8 mouse cellular contexts compared by ENCODE assay signal in the genomic region with DNA sequence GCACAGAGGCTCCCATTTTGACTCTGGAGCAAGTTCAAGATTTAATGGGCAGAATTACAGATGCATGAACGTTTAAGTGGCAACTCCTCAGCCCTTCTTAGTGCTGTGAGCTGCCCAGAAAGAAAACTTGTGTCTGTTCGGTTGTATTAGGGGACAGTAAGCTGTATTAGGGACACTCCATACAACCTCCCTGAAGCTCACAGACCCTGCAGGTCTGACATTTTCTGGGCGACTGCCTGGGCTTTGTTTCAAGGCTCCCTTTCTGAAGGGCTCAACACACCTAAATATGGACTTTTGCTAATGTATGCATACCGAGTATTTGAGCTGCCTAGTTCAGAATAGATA. TPM values are rescaled to one million over a fixed set of nuclear protein-coding genes. Genes with fewer than 3 reads are reported as not detected.
DNase-seq lines count a peak whose midpoint lies in the region; ATAC-seq and TF ChIP-seq lines count a peak whose summit lies in the region.

No protein-coding gene starts in this region.

- no peaks in the 10 kb centered on the region for H3K27me3 ChIP-seq in heart, embryonic 10.5 days (ENCODE audit: insufficient read depth, poor library complexity, severe bottlenecking)
- H3K27me3 ChIP-seq in C2C12 (ENCODE audit: control insufficient read depth, insufficient read depth, insufficient read length): no peaks in the 10 kb centered on the region
- H3K27me3 ChIP-seq in forebrain, embryonic 14.5 days (replicated peaks; ENCODE audit: control insufficient read depth, insufficient read depth, low read length): no peaks in the 10 kb centered on the region
- no peaks in the 10 kb centered on the region for H3K27me3 ChIP-seq in liver, embryonic 15.5 days

- peaks cover 8% of the 10 kb centered on the region for H3K79me3 ChIP-seq in C2C12 (ENCODE audit: low read depth)

- H3K4me3 ChIP-seq in heart, embryonic 10.5 days: peak overlapping the region; percentile 68
- peak overlapping the region; percentile 72 for H3K4me3 ChIP-seq in C2C12 (ENCODE audit: insufficient read depth, poor library complexity, severe bottlenecking)
- peak overlapping the region; percentile 68 for H3K4me3 ChIP-seq in forebrain, embryonic 14.5 days (ENCODE audit: low read depth, low read length)
- H3K4me3 ChIP-seq in liver, embryonic 15.5 days (replicated peaks): peak overlapping the region; percentile 76

- DNase-seq in heart, embryonic 10.5 days (ENCODE audit: low spot score): no peak
- no peak for DNase-seq in heart, postnatal 10 days
- no peak for DNase-seq in forebrain, embryonic 14.5 days (ENCODE audit: low spot score)
- no peak for DNase-seq in frontal cortex, postnatal 36 days (ENCODE audit: low spot score in 2 of 2)
- DNase-seq in left cerebral cortex, postnatal 36 days (ENCODE audit: low spot score in 2 of 2): no peak
- DNase-seq in frontal cortex, postnatal 25 days (ENCODE audit: low spot score in 2 of 2): no peak

- H3K4me1 ChIP-seq in heart, embryonic 10.5 days: peaks cover 20% of the 10 kb centered on the region
- H3K4me1 ChIP-seq in forebrain, embryonic 14.5 days (ENCODE audit: control insufficient read depth, insufficient read depth, low read length): peaks cover 10% of the 10 kb centered on the region
- peaks cover 54% of the 10 kb centered on the region for H3K4me1 ChIP-seq in liver, embryonic 15.5 days (replicated peaks)

- H3K9me3 ChIP-seq in heart, embryonic 10.5 days: no peaks in the 10 kb centered on the region
- no peaks in the 10 kb centered on the region for H3K9me3 ChIP-seq in forebrain, embryonic 14.5 days (replicated peaks; ENCODE audit: control insufficient read depth, low read length)
- no peaks in the 10 kb centered on the region for H3K9me3 ChIP-seq in liver, embryonic 15.5 days (replicated peaks)

- H3ac ChIP-seq in C2C12 (ENCODE audit: control insufficient read depth, insufficient read length, low read depth): peak overlapping the region; percentile 2

- intact Hi-C loops in heart, postnatal 10 days (cut with DNase I): loop anchor here (2.0 kb wide), 1 partner anchor 37 kb away; no protein-coding TSS in a partner anchor
- intact Hi-C loops in left cerebral cortex, postnatal 36 days (cut with DNase I): loop anchor here (2.0 kb wide), 2 partner anchors 15 to 39 kb away; a partner anchor contains a TSS

- 37% methylated on average over 4 of the region's 4 CpGs for WGBS in heart, embryonic 10.5 days
- 31% methylated on average over 4 of the region's 4 CpGs for WGBS in forebrain, embryonic 14.5 days
- 30% methylated on average over 4 of the region's 4 CpGs for WGBS in liver, embryonic 15.5 days (ENCODE audit: insufficient replicate concordance)

- peaks cover 16% of the 10 kb centered on the region for H3K79me2 ChIP-seq in C2C12 (ENCODE audit: control insufficient read depth, insufficient read depth)

- ATAC-seq in forebrain, embryonic 14.5 days: peak; percentile 30; the same call in 1 of the 2 replicates
- ATAC-seq in liver, embryonic 15.5 days (ENCODE audit: insufficient read depth): 0 out of 2 replicates have a peak, but pooled peaks have one; percentile 8

- peak overlapping the region; percentile 74 for H3K9ac ChIP-seq in forebrain, embryonic 14.5 days (ENCODE audit: low read length)
- H3K9ac ChIP-seq in liver, embryonic 15.5 days: peak overlapping the region; percentile 74

- H3K27ac ChIP-seq in heart, embryonic 10.5 days: peak overlapping the region; percentile 85
- peak overlapping the region; percentile 80 for H3K27ac ChIP-seq in forebrain, embryonic 14.5 days (ENCODE audit: low read depth, low read length)
- H3K27ac ChIP-seq in liver, embryonic 15.5 days (replicated peaks): peak overlapping the region; percentile 74

- TF ChIP-seq CTCF in C2C12 (IDR thresholded peaks at IDR 0.05; ENCODE audit: control insufficient read depth, insufficient read depth, insufficient read length): no peak

- H3K4me2 ChIP-seq in forebrain, embryonic 14.5 days (ENCODE audit: low read length): peak overlapping the region; percentile 97
- H3K4me2 ChIP-seq in liver, embryonic 15.5 days: peak overlapping the region; percentile 83

- peaks cover 30% of the 10 kb centered on the region for H3K36me3 ChIP-seq in heart, embryonic 10.5 days
- H3K36me3 ChIP-seq in C2C12 (ENCODE audit: control insufficient read depth, insufficient read depth): peaks cover 21% of the 10 kb centered on the region
- H3K36me3 ChIP-seq in forebrain, embryonic 14.5 days (ENCODE audit: control insufficient read depth, insufficient read depth, low read length): peaks cover 25% of the 10 kb centered on the region
- peaks cover 31% of the 10 kb centered on the region for H3K36me3 ChIP-seq in liver, embryonic 15.5 days (replicated peaks)

TF ChIP-seq in C2C12, 6 proteins besides CTCF, POLR2A, EP300 and RAD21:
- TF ChIP-seq MYOG (IDR thresholded peaks at IDR 0.05; ENCODE audit: control insufficient read depth, extremely low read depth, insufficient read length): no peak
- no peak for TF ChIP-seq MYOD1 (IDR thresholded peaks at IDR 0.05; ENCODE audit: control insufficient read depth, insufficient read length, low read depth)
- TF ChIP-seq CEBPB (IDR thresholded peaks at IDR 0.05; ENCODE audit: low read depth): no peak
- no peak for TF ChIP-seq FOSL1 (IDR thresholded peaks at IDR 0.05; ENCODE audit: insufficient read depth, low read length, poor library complexity, severe bottlenecking)
- TF ChIP-seq MAX (IDR thresholded peaks at IDR 0.05): no peak
- TF ChIP-seq USF1 (IDR thresholded peaks at IDR 0.05; ENCODE audit: low read depth): no peak

RNA-seq across cellular contexts. Expression of a gene that starts 0.4 kb away (rescaled TPM):
- polyA plus RNA-seq in heart, embryonic 10.5 days (2016; fragmentation: Nextera tagmentation; extraction: Ambion mirVana): 53.4 and 57.0 TPM in 2 replicates
- total RNA-seq in heart, postnatal 10 days (2021): 10 to 100 TPM; 22.4 to 24.3 TPM
- polyA plus RNA-seq in C2C12 (2012; fragmentation: generic; extraction: Trizol): 19.7 TPM
- 32.3 and 35.5 TPM in 2 replicates for polyA plus RNA-seq in forebrain, embryonic 14.5 days (2014; fragmentation: Nextera tagmentation; extraction: Ambion mirVana)
- 32.8 and 34.2 TPM in 2 replicates for polyA plus RNA-seq in liver, embryonic 15.5 days (2015; fragmentation: Nextera tagmentation; extraction: Ambion mirVana)
- total RNA-seq in left cerebral cortex, postnatal 36 days (2021): 10 to 100 TPM; 27.8 to 43.1 TPM

RNA-seq across cellular contexts. Expression of a gene that starts 10.1 kb away (rescaled TPM):
- polyA plus RNA-seq in heart, embryonic 10.5 days (2016; fragmentation: Nextera tagmentation; extraction: Ambion mirVana): 1.8 and 4.4 TPM in 2 replicates
- total RNA-seq in heart, postnatal 10 days (2021): 1 to 10 TPM; 1.6 to 2.2 TPM
- polyA plus RNA-seq in C2C12 (2012; fragmentation: generic; extraction: Trizol): 5.8 TPM
- 0.24 TPM in 1 of 2 replicates, not detected in the other for polyA plus RNA-seq in forebrain, embryonic 14.5 days (2014; fragmentation: Nextera tagmentation; extraction: Ambion mirVana)
- 15.6 and 17.5 TPM in 2 replicates for polyA plus RNA-seq in liver, embryonic 15.5 days (2015; fragmentation: Nextera tagmentation; extraction: Ambion mirVana)
- total RNA-seq in left cerebral cortex, postnatal 36 days (2021): 1 to 10 TPM; 1.3 to 1.8 TPM

RNA-seq across cellular contexts. Expression of a gene that starts 11.8 kb away (rescaled TPM):
- 2.3 and 2.8 TPM in 2 replicates for polyA plus RNA-seq in heart, embryonic 10.5 days (2016; fragmentation: Nextera tagmentation; extraction: Ambion mirVana)
- total RNA-seq in heart, postnatal 10 days (2021): 10 to 100 TPM; 40.2 to 53.6 TPM
- 2.1 TPM for polyA plus RNA-seq in C2C12 (2012; fragmentation: generic; extraction: Trizol)
- 3.9 and 4.2 TPM in 2 replicates for polyA plus RNA-seq in forebrain, embryonic 14.5 days (2014; fragmentation: Nextera tagmentation; extraction: Ambion mirVana)
- 0.64 and 0.76 TPM in 2 replicates for polyA plus RNA-seq in liver, embryonic 15.5 days (2015; fragmentation: Nextera tagmentation; extraction: Ambion mirVana)
- 1 to 10 TPM; 5.5 to 7.8 TPM for total RNA-seq in left cerebral cortex, postnatal 36 days (2021)

RNA-seq across cellular contexts. Expression of a gene that starts 15.1 kb away (rescaled TPM):
- polyA plus RNA-seq in heart, embryonic 10.5 days (2016; fragmentation: Nextera tagmentation; extraction: Ambion mirVana): 135 and 146 TPM in 2 replicates
- 10 to 100 TPM; 87.2 to 90.7 TPM for total RNA-seq in heart, postnatal 10 days (2021)
- 257 TPM for polyA plus RNA-seq in C2C12 (2012; fragmentation: generic; extraction: Trizol)
- polyA plus RNA-seq in forebrain, embryonic 14.5 days (2014; fragmentation: Nextera tagmentation; extraction: Ambion mirVana): 134 and 154 TPM in 2 replicates
- polyA plus RNA-seq in liver, embryonic 15.5 days (2015; fragmentation: Nextera tagmentation; extraction: Ambion mirVana): 71.8 and 77.5 TPM in 2 replicates
- total RNA-seq in left cerebral cortex, postnatal 36 days (2021): 10 to 100 TPM; 75.7 to 81.1 TPM

RNA-seq across cellular contexts. Expression of a gene that starts 19.7 kb away (rescaled TPM):
- polyA plus RNA-seq in heart, embryonic 10.5 days (2016; fragmentation: Nextera tagmentation; extraction: Ambion mirVana): not detected in 2 replicates
- not detected for total RNA-seq in heart, postnatal 10 days (2021)
- 0.04 TPM for polyA plus RNA-seq in C2C12 (2012; fragmentation: generic; extraction: Trizol)
- 0.08 and 0.12 TPM in 2 replicates for polyA plus RNA-seq in forebrain, embryonic 14.5 days (2014; fragmentation: Nextera tagmentation; extraction: Ambion mirVana)
- 0.13 TPM in 2 replicates for polyA plus RNA-seq in liver, embryonic 15.5 days (2015; fragmentation: Nextera tagmentation; extraction: Ambion mirVana)
- not detected for total RNA-seq in left cerebral cortex, postnatal 36 days (2021)
